Comparison of ENCODE assay signal across 11 mouse cellular contexts in genomic region chr3:98067413-98067812, GRCm38 (mm10). TPM values are rescaled to one million over a fixed set of nuclear protein-coding genes. Genes with fewer than 3 reads are reported as not detected.
DNase-seq lines count a peak whose midpoint lies in the region; ATAC-seq and TF ChIP-seq lines count a peak whose summit lies in the region.
"Had no signal": no experiment of that assay in that cellular context is flagged by ENCODE, and none has a peak within 500 bp of the region (broad histone marks: within the 10 kb centered on the region; RNA-seq: fewer than 3 reads in every experiment).

No protein-coding gene starts in this region.

- no peaks in the 10 kb centered on the region for H3K27me3 ChIP-seq in forebrain, postnatal 0 days (ENCODE audit: insufficient read depth, low read length)
- no peaks in the 10 kb centered on the region for H3K27me3 ChIP-seq in forebrain, embryonic 16.5 days (replicated peaks; ENCODE audit: control insufficient read depth, insufficient read depth, low read length)
- H3K27me3 ChIP-seq: hindbrain, embryonic 15.5 days had no signal

- no peak overlapping the region for H3K4me2 ChIP-seq in forebrain, postnatal 0 days (ENCODE audit: low read depth)
- H3K4me2 ChIP-seq in forebrain, embryonic 16.5 days (ENCODE audit: low read length) = no peak overlapping the region
- H3K4me2 ChIP-seq: hindbrain, embryonic 15.5 days had no signal

- no peaks in the 10 kb centered on the region for H3K36me3 ChIP-seq in forebrain, postnatal 0 days (ENCODE audit: insufficient read depth)
- no peaks in the 10 kb centered on the region; the same call in 1 of the 2 replicates for H3K36me3 ChIP-seq in forebrain, embryonic 16.5 days (ENCODE audit: control insufficient read depth, insufficient read depth)
- H3K36me3 ChIP-seq: hindbrain, embryonic 15.5 days had no signal

- intact Hi-C loops in left cerebral cortex, postnatal 10 days (cut with DNase I) = loop anchor here (10.0 kb wide), 1 partner anchor 147 kb away; no protein-coding TSS in a partner anchor

- TF ChIP-seq CTCF in forebrain, postnatal 0 days (IDR thresholded peaks at IDR 0.05; ENCODE audit: low read depth) = no peak

- H3K9me3 ChIP-seq in forebrain, postnatal 0 days (ENCODE audit: low read length) = no peaks in the 10 kb centered on the region
- no peaks in the 10 kb centered on the region for H3K9me3 ChIP-seq in forebrain, embryonic 16.5 days (ENCODE audit: control insufficient read depth, low read length)
- H3K9me3 ChIP-seq: hindbrain, embryonic 15.5 days had no signal

- H3K27ac ChIP-seq in forebrain, postnatal 0 days (ENCODE audit: low read depth, low read length) = no peak overlapping the region
- no peak overlapping the region for H3K27ac ChIP-seq in forebrain, embryonic 16.5 days (ENCODE audit: low read length)
- H3K27ac ChIP-seq: hindbrain, embryonic 15.5 days; liver, embryonic 14.5 days had no signal

- no peak overlapping the region for H3K4me3 ChIP-seq in forebrain, postnatal 0 days (ENCODE audit: low read depth, low read length)
- no peak overlapping the region for H3K4me3 ChIP-seq in forebrain, embryonic 16.5 days (replicated peaks; ENCODE audit: low read length)
- H3K4me3 ChIP-seq: hindbrain, embryonic 15.5 days had no signal

- peak; percentile 65 for DNase-seq in forebrain, postnatal 0 days
- peak; percentile 45 to 62 for DNase-seq in left cerebral cortex, postnatal 10 days (ENCODE audit: extremely low spot score in 1 of 2, low spot score in 2 of 2)
- DNase-seq in left cerebral cortex, adult 11 months (ENCODE audit: low spot score) = no peak
- DNase-seq in NIH3T3 (ENCODE audit: low read depth) = peak; percentile 80
- DNase-seq in layer of hippocampus, adult 9-11 months = peak; percentile 68
- DNase-seq in urinary bladder, postnatal 10 days (ENCODE audit: low spot score) = no peak
- no peak for DNase-seq in testis, postnatal 14 days (ENCODE audit: low spot score)

- no peak overlapping the region for H3K9ac ChIP-seq in forebrain, postnatal 0 days
- H3K9ac ChIP-seq in forebrain, embryonic 16.5 days (replicated peaks; ENCODE audit: low read depth, low read length) = no peak overlapping the region
- H3K9ac ChIP-seq: hindbrain, embryonic 15.5 days; liver, embryonic 14.5 days had no signal

- 44% methylated on average over 3 of the region's 3 CpGs for WGBS in forebrain, postnatal 0 days
- WGBS in forebrain, embryonic 16.5 days = 46% methylated on average over 3 of the region's 3 CpGs

- no peak for ATAC-seq in forebrain, postnatal 0 days
- ATAC-seq in forebrain, embryonic 16.5 days = no peak
- ATAC-seq: midbrain, embryonic 16.5 days had no signal

- H3K4me1 ChIP-seq in forebrain, postnatal 0 days (ENCODE audit: insufficient read depth) = peaks cover 34% of the 10 kb centered on the region
- H3K4me1 ChIP-seq in forebrain, embryonic 16.5 days (replicated peaks; ENCODE audit: control insufficient read depth, insufficient read depth, low read length) = peaks cover 33% of the 10 kb centered on the region

RNA-seq across cellular contexts. Expression of gene Notch2, which starts 54.1 kb away (rescaled TPM):
- total RNA-seq in forebrain, postnatal 0 days (2014; rRNA removed) = 16.6 and 28.4 TPM in 2 replicates
- 5.9 and 8.1 TPM in 2 replicates for polyA plus RNA-seq in forebrain, postnatal 0 days (2015; fragmentation: Nextera tagmentation; extraction: Ambion mirVana)
- polyA plus RNA-seq in forebrain, embryonic 16.5 days (2015; fragmentation: Nextera tagmentation; extraction: Ambion mirVana) = 14.6 and 19.5 TPM in 2 replicates
- total RNA-seq in left cerebral cortex, postnatal 10 days (2021) = 10 to 100 TPM; 15.5 to 17.9 TPM

Comparison
In these comparisons a context has a peak if more than half of its experiments do, and no peak if none do; other contexts are left out.
1. DNase-seq: peak in forebrain, postnatal 0 days (single experiment), left cerebral cortex, postnatal 10 days (2 of 2), NIH3T3 (single experiment) and layer of hippocampus, adult 9-11 months (single experiment); none in left cerebral cortex, adult 11 months (single experiment), urinary bladder, postnatal 10 days (single experiment) and testis, postnatal 14 days (single experiment).